Mouse (Mus musculus) hindbrain, embryonic 16.5 days (tissue): Measurements from ENCODE around the gene Hacl1. TPM values are rescaled to one million over a fixed set of nuclear protein-coding genes. Genes with fewer than 3 reads are reported as not detected.
"Not testable (repeated sequence)": the region's sequence is repeated elsewhere in the genome, so short reads cannot be mapped to it uniquely, and the experiment has no call there.

ENCODE experiments used
- ATAC-seq: fragments of 200-750 bp; cut with Nextera tagmentation; 2 replicates; pipeline ENCODE4 v1.8.0; 2017; ENCODE audit warnings: moderate TSS enrichment, moderate library complexity
- H3K27ac ChIP-seq: fragments of 300-500 bp; sonication (generic); 2 replicates; pipeline ENCODE4 v1.5.1; 2014; ENCODE audit warnings: low read depth, mild to moderate bottlenecking, control low read depth, low read length, moderate library complexity
- H3K27me3 ChIP-seq: fragments of 300-500 bp; sonication (generic); replicated peaks from 2 replicates; pipeline ENCODE4 v1.6.1; 2014; ENCODE audit warnings: low read length; ENCODE audit not compliant: control insufficient read depth, insufficient read depth
- H3K36me3 ChIP-seq: fragments of 300-500 bp; sonication (generic); 2 replicates; pipeline ENCODE4 v1.6.1; 2014; ENCODE audit warnings: mild to moderate bottlenecking, low read length, moderate library complexity, mixed read lengths; ENCODE audit not compliant: control insufficient read depth, insufficient read depth
- H3K4me1 ChIP-seq: fragments of 300-500 bp; sonication (generic); 2 replicates; pipeline ENCODE4 v1.6.1; 2014; ENCODE audit warnings: low read depth, low read length; ENCODE audit not compliant: control insufficient read depth, insufficient read depth
- H3K4me2 ChIP-seq: fragments of 300-500 bp; sonication (generic); 2 replicates; pipeline ENCODE4 v1.6.1; 2014; ENCODE audit warnings: mild to moderate bottlenecking, low read length, control low read depth, moderate library complexity
- H3K4me3 ChIP-seq: fragments of 300-500 bp; sonication (generic); 2 replicates; pipeline ENCODE4 v1.5.1; 2014; ENCODE audit warnings: mild to moderate bottlenecking, low read length, control low read depth, moderate library complexity
- H3K9ac ChIP-seq: fragments of 300-500 bp; sonication (generic); 2 replicates; pipeline ENCODE4 v1.6.1; 2014; ENCODE audit warnings: low read depth, mild to moderate bottlenecking, control low read depth, low read length, moderate library complexity
- H3K9me3 ChIP-seq: fragments of 300-500 bp; sonication (generic); 2 replicates; pipeline ENCODE4 v1.6.1; 2014; ENCODE audit warnings: mild to moderate bottlenecking, low read length, moderate library complexity; ENCODE audit not compliant: control insufficient read depth
- WGBS: fragments of 180-500 bp; shearing (Covaris S2); extraction: QIAGEN DNeasy Blood & Tissue Kit; methylation state at CpG from one replicate; pipeline ENCODE4 v1.1.7; 2014; 5-methylcytosine and 5-hydroxymethylcytosine counted together
- polyA plus RNA-seq: library from polyadenylated mRNA; unstranded; fragments of >200 nt; fragmentation: Nextera tagmentation; extraction: Ambion mirVana; gene quantifications from 2 replicates; pipeline ENCODE4 v1.2.1, GENCODE M21; 2015

Gene Hacl1
- polyA plus RNA-seq, 1 experiment from 2014 or later: 11.5 TPM

DNA sequence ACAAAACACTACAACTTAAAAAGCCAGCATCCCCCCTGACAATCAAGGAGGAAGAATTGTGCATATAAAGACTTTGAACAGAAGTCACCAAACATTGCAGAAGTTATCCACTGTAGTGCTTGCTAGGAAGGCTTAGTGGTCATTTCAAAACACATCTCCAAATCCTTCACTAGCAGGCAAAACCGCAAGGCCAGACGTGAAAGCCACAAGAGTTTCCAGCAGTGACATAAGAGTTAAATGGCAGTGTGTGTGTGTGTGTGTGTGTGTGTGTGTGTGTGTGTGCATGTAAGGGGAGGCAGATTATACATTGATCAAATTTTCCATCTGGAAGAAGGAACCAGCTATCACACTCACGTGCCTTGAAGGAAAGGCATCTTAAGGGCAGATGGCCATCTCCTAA lies 23.1 kb downstream of the Hacl1 start:
- ATAC-seq: no peak
- no peaks in the 10 kb centered on the region for H3K36me3 ChIP-seq
- H3K27me3 ChIP-seq: no peaks in the 10 kb centered on the region
- no peaks in the 10 kb centered on the region for H3K4me1 ChIP-seq
- 88% methylated on average over 3 of the region's 3 CpGs for WGBS
- H3K9ac ChIP-seq: no peak overlapping the region
- no peak overlapping the region for H3K27ac ChIP-seq
- no peak overlapping the region for H3K4me2 ChIP-seq
- no peaks in the 10 kb centered on the region for H3K9me3 ChIP-seq
- no peak overlapping the region for H3K4me3 ChIP-seq

DNA sequence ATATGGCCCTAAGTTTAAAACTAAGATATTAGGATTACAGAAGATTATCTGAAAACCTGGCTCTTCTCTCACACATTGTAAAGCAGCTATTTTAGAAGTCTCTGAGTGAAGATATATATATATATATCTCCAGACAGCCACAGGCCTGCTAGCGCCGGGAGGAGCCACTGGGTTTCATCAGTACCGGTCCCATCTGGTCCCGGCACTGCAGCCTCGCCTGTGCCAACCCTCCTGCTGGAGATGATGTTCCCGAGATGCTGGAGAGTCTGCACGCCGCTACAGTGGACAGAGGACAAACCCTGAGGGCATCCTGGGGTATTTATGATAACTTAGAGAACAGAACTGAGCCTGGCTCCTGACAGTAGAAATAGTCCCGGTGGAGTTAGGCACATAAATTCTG lies 23.9 kb downstream of the Hacl1 start:
- Histone ChIP-seq H3K9ac (no peak overlapping the region), H3K4me1 (no peaks in the 10 kb centered on the region), H3K4me3 (no peak overlapping the region), H3K27ac (no peak overlapping the region), H3K4me2 (no peak overlapping the region), H3K27me3 (no peaks in the 10 kb centered on the region), H3K9me3 (no peaks in the 10 kb centered on the region), H3K36me3 (no peaks in the 10 kb centered on the region)
- WGBS: 91% methylated on average over 9 of the region's 9 CpGs
- no peak for ATAC-seq

DNA sequence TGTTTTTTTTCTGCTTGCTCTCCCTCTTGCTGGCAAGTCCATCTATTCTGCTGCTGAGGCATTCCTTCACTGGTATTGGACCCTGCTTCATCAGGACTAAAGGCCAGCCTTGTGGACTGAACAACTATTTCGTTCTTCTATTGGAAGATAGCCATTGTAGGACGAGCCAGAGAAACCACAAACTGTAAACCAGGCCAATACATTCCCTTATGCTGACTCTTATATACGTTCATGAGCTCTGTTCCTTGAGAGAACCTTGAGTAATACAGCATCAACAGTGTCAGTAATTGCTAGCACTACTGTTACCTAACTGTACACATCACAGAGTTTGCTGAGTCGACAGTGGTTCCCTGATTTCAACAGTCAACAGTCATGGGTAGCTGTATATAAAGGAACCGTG lies 27.4 kb downstream of the Hacl1 start:
- H3K4me1 ChIP-seq: no peaks in the 10 kb centered on the region
- 85% methylated on average over 5 of the region's 5 CpGs for WGBS
- H3K4me3 ChIP-seq: no peak overlapping the region
- H3K4me2 ChIP-seq: no peak overlapping the region
- H3K36me3 ChIP-seq: no peaks in the 10 kb centered on the region
- no peaks in the 10 kb centered on the region for H3K27me3 ChIP-seq
- no peak overlapping the region for H3K9ac ChIP-seq
- no peak overlapping the region for H3K27ac ChIP-seq
- no peaks in the 10 kb centered on the region for H3K9me3 ChIP-seq
- no peak for ATAC-seq

DNA sequence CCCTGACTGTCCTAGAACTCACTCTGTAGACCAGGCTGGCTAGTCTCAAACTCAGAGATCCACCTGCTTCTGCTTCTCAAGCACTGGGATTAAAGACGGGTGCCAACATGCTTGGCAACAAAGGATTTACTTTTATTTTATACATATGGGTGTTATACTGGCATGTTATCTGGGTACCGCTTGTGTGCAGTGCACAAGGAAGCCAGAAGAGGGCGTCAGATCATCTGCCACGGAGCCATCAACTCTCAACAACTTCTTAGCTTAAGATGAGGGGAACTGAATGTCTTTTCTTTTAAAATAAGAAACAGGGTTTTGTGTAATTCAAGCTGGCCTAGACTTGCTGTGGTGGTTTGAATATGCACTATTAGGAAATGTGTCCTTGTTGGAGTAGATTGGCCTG lies 29.1 kb downstream of the Hacl1 start:
- no peak for ATAC-seq
- Histone ChIP-seq H3K9ac (no peak overlapping the region), H3K27ac (no peak overlapping the region), H3K4me3 (no peak overlapping the region), H3K27me3 (no peaks in the 10 kb centered on the region), H3K4me1 (no peaks in the 10 kb centered on the region), H3K9me3 (no peaks in the 10 kb centered on the region), H3K4me2 (no peak overlapping the region), H3K36me3 (no peaks in the 10 kb centered on the region)
- 69% methylated on average over 4 of the region's 4 CpGs for WGBS

DNA sequence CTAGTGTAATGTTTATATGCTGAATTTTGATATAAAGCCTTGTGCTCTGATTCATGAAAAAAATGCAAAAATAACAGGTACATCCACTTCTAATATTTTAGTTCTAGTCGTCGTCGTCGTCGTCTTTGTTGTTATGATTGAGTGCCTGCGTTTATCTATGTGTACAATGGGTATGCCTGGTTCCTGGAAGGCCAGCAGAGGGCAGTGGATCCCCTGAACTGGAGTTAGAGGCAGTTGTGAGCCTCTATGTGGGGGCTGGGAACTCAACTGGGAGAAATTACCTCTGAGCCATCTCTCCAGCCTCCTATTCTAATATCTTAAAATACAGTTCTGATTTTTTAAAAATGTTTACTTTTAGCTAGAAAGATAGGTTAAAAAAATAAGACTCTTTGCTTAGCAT lies 35.6 kb downstream of the Hacl1 start:
- WGBS: 60% methylated on average over 6 of the region's 6 CpGs
- no peak for ATAC-seq
- Histone ChIP-seq H3K36me3 (no peaks in the 10 kb centered on the region), H3K27me3 (no peaks in the 10 kb centered on the region), H3K4me1 (no peaks in the 10 kb centered on the region), H3K4me2 (no peak overlapping the region), H3K4me3 (no peak overlapping the region), H3K27ac (no peak overlapping the region), H3K9ac (no peak overlapping the region), H3K9me3 (no peaks in the 10 kb centered on the region)

DNA sequence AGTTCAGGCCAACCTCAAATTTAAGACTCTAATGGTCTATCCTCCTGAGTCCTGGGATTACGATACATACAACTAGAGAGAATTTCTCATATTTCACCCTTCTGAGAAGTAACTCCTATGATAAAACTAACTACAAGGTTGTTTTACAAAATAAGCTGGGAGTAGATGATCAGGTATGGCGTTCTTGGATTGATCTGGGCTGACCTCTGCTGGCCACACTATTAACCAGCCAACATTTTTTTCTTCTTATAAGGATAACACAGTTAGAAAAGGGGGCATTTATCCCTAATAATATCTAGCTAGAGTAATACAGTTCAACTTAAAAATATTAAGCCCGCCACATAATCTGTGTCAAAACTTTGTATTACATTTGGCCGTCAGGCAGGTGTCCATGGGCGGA lies 36.2 kb downstream of the Hacl1 start:
- WGBS: 79% methylated on average over 5 of the region's 5 CpGs

DNA sequence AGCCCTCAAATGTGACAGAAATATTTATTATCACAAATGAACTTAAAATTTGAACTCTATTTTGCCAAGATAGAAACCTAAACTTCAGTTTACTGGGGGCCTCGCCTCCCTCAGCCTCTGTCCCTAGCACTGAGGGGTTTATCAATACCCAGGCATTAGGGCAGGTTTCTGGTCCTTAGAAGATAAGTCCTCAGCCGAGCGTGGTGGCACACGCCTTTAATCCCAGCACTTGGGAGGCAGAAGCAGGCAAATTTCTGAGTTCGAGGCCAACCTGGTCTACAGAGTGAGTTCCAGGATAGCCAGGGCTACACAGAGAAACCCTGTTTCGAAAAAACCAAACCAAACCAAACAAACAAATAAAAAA lies 38.5 kb downstream of the Hacl1 start:
- not testable (repeated sequence) for H3K4me1 ChIP-seq, H3K9ac ChIP-seq, H3K36me3 ChIP-seq, H3K4me2 ChIP-seq, H3K27ac ChIP-seq, H3K9me3 ChIP-seq, H3K27me3 ChIP-seq, H3K4me3 ChIP-seq, ATAC-seq
- WGBS: 88% methylated on average over 6 of the region's 6 CpGs

More for the DNA sequence above, 36.2 kb downstream of the Hacl1 start:
- H3K36me3 ChIP-seq: no peaks in the 10 kb centered on the region
- H3K27ac ChIP-seq: no peak overlapping the region
- no peaks in the 10 kb centered on the region for H3K9me3 ChIP-seq
- no peak overlapping the region for H3K4me3 ChIP-seq
- no peaks in the 10 kb centered on the region for H3K27me3 ChIP-seq
- no peak for ATAC-seq
- H3K9ac ChIP-seq: no peak overlapping the region
- no peaks in the 10 kb centered on the region for H3K4me1 ChIP-seq
- H3K4me2 ChIP-seq: no peak overlapping the region

DNA sequence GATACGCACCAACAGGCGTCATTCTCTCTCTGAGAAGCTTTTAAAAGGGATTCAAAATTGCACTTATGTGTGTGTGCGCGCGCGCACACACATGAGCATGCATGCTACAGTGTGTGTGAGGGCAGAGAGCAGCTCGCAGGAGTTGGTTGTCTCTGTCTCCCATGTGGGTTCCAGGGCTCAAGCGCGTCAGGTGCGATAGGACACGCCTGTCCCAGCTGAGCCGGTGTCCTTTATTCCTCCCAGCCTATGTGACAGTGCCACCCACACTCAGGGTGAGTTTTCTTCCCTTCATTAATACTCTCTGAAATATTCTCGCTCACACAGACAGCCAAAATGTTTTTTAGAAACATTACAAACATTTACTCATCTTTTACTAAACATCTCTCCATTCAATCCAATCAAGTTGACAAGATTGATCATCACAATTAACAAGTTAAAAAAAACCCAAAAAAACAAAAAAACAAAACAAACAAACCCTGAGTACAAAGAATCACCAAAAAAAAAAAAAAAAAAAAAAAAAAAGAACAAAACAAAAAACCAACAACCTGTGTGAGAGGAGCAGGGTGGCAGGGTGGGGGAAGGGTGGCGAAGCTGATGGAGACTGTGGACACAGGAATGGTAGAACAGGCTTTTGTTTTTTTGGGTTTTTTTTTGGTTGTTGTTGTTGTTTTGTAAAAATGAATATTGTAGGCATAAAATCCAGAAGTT lies 39.0 kb downstream of the Hacl1 start:
- WGBS: 91% methylated on average over 14 of the region's 14 CpGs
- Histone ChIP-seq H3K36me3 (no peaks in the 10 kb centered on the region), H3K9ac (no peak overlapping the region), H3K9me3 (no peaks in the 10 kb centered on the region), H3K4me3 (no peak overlapping the region), H3K4me1 (no peaks in the 10 kb centered on the region), H3K4me2 (no peak overlapping the region), H3K27ac (no peak overlapping the region), H3K27me3 (no peaks in the 10 kb centered on the region)
- no peak for ATAC-seq

DNA sequence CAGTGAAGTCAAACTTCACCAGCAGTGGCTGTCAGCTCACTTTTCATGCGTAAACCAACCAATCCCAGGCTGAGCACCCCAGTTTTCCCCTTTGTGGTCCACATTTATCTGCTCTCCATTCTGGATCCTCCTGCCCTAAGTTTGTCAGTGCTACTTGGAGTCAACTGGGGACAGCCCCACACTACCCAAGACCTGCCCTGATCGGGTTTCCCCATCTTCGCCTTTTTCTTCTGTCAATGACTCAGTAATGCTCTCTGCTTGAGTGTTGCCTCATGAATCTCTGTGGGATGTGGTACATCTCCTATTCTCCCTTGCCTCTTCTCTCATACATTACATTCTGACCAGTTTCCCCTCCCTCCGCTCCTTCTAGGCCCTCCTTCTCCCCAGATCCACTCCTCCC lies 43.6 kb downstream of the Hacl1 start:
- no peak overlapping the region for H3K4me2 ChIP-seq
- H3K4me3 ChIP-seq: no peak overlapping the region
- no peaks in the 10 kb centered on the region for H3K36me3 ChIP-seq
- 97% methylated on average over 4 of the region's 4 CpGs for WGBS
- no peaks in the 10 kb centered on the region for H3K27me3 ChIP-seq
- H3K4me1 ChIP-seq: no peaks in the 10 kb centered on the region
- no peak for ATAC-seq
- H3K9ac ChIP-seq: no peak overlapping the region
- H3K27ac ChIP-seq: no peak overlapping the region
- H3K9me3 ChIP-seq: no peaks in the 10 kb centered on the region

DNA sequence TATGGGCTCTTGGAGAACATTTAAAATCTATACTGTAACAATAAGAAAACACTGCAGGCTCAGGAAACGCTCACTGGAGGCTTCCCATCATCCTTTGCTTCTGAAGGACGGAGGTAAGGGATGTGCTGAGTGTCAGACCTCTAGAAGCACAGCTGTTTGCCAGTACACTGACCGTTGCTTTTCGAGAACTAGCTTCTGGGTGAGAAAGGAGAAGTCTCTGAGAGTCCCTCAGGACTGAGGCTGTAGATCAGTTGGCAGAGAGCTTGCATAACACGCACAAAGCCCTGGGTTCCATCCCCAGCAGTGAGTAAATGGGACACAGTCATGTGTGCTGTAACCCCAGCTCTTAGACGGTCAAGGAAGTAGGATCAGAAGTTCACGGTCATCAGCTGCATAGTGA lies 44.7 kb downstream of the Hacl1 start:
- no peak overlapping the region for H3K4me2 ChIP-seq
- no peaks in the 10 kb centered on the region for H3K36me3 ChIP-seq
- H3K27ac ChIP-seq: no peak overlapping the region
- no peak for ATAC-seq
- H3K4me1 ChIP-seq: no peaks in the 10 kb centered on the region
- H3K4me3 ChIP-seq: no peak overlapping the region
- H3K9ac ChIP-seq: no peak overlapping the region
- no peaks in the 10 kb centered on the region for H3K9me3 ChIP-seq
- 81% methylated on average over 7 of the region's 7 CpGs for WGBS
- no peaks in the 10 kb centered on the region for H3K27me3 ChIP-seq
